In the genomic region with DNA sequence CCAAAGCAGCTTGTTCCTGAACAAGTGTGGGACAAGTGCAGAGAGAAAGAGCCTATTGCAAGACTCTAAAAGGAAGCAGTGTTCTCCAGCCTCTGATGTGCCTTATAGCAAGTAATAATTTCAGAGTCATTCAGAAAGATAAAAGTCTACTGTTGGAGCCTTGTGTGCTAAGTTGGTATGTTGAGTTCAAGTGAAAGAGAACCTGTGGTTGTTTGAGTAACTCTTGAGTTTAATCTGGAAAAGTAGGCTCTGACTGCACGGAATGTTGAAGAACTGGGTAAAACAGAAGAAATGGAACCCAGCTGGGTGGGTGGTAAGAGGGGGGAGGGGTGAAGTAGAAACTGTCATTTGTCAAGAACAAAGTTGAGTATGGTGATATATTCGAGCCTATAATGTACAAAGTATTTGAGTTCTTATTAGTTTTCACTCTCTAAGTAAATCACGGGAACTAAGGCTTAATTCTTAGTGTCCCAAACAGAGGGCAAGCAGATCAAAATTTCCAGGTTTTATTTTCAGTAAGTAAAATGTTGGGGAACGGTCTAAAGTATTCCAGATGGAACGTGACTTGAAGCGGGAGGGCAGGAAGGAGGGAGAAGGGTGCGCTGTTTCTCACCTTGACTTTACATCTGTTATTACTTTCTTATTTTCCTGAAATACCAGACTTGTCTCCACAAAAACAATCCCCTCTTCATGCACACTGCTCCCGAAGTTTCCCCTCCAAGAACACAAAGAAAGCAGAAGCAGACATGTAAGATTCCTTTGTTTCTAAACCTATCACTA, we compare ENCODE assay signal across 18 mouse cellular contexts.
A peak's percentile ranks its signal among the peaks of the same experiment; 100 is the strongest.
DNase-seq lines count a peak whose midpoint lies in the region; ATAC-seq and TF ChIP-seq lines count a peak whose summit lies in the region.
"Had no signal": no experiment of that assay in that cellular context is flagged by ENCODE, and none has a peak within 500 bp of the region (broad histone marks: within the 10 kb centered on the region; RNA-seq: fewer than 3 reads in every experiment).

No protein-coding gene starts in this region.

- TF ChIP-seq POLR2A in lung, adult 2 months (IDR thresholded peaks at IDR 0.05; ENCODE audit: borderline replicate concordance, extremely low read depth, low read depth, low read length), result no peak

- no peak overlapping the region for H3K4me2 ChIP-seq in lung, embryonic 14.5 days
- no peak overlapping the region for H3K4me2 ChIP-seq in embryonic facial prominence, embryonic 11.5 days (ENCODE audit: low read depth, low read length)
- H3K4me2 ChIP-seq: forebrain, embryonic 13.5 days; heart, embryonic 13.5 days; hindbrain, embryonic 14.5 days; liver, embryonic 11.5 days; stomach, embryonic 15.5 days had no signal

- H3K4me1 ChIP-seq in lung, embryonic 14.5 days (ENCODE audit: insufficient read depth), result no peaks in the 10 kb centered on the region
- no peaks in the 10 kb centered on the region for H3K4me1 ChIP-seq in lung, adult 2 months (ENCODE audit: control insufficient read depth, insufficient read depth, low read length)
- no peaks in the 10 kb centered on the region for H3K4me1 ChIP-seq in embryonic facial prominence, embryonic 11.5 days (ENCODE audit: control insufficient read depth, insufficient read depth, low read length)
- peaks cover 26% of the 10 kb centered on the region for H3K4me1 ChIP-seq in limb, embryonic 10.5 days
- H3K4me1 ChIP-seq: forebrain, embryonic 13.5 days had no signal

- H3K4me3 ChIP-seq in lung, embryonic 14.5 days (ENCODE audit: low read depth, low read length), result no peak overlapping the region
- no peak overlapping the region for H3K4me3 ChIP-seq in lung, adult 2 months (replicated peaks; ENCODE audit: extremely low read depth, low read depth, low read length)
- no peak overlapping the region for H3K4me3 ChIP-seq in embryonic facial prominence, embryonic 11.5 days (ENCODE audit: low read depth, low read length)
- no peak overlapping the region for H3K4me3 ChIP-seq in limb, embryonic 10.5 days
- H3K4me3 ChIP-seq in macrophage (ENCODE audit: inconsistent target), result no peak overlapping the region
- H3K4me3 ChIP-seq: erythroblast, embryonic 14.5 days; forebrain, embryonic 13.5 days; heart, adult 2 months; heart, embryonic 13.5 days; left cerebral cortex, adult 2 months; stomach, embryonic 15.5 days had no signal

- H3K36me3 ChIP-seq in lung, embryonic 14.5 days (ENCODE audit: insufficient read depth), result no peaks in the 10 kb centered on the region
- H3K36me3 ChIP-seq in embryonic facial prominence, embryonic 11.5 days (replicated peaks; ENCODE audit: control insufficient read depth, insufficient read depth, low read depth, low read length), result no peaks in the 10 kb centered on the region
- no peaks in the 10 kb centered on the region for H3K36me3 ChIP-seq in limb, embryonic 10.5 days
- H3K36me3 ChIP-seq in macrophage (ENCODE audit: inconsistent target), result no peaks in the 10 kb centered on the region
- H3K36me3 ChIP-seq: heart, embryonic 13.5 days; stomach, embryonic 15.5 days had no signal

- 0 out of 2 replicates have a peak, but pooled peaks have one; percentile 24 for ATAC-seq in lung, embryonic 14.5 days (ENCODE audit: insufficient read depth)
- ATAC-seq in embryonic facial prominence, embryonic 11.5 days (replicated peaks; ENCODE audit: insufficient number of reproducible peaks, low FRiP score, low TSS enrichment, low read depth), result no peak
- ATAC-seq: forebrain, embryonic 13.5 days; inflammation-experienced regulatory T-cells, adult 6 months; Patski had no signal

- no peak overlapping the region for H3K9ac ChIP-seq in lung, embryonic 14.5 days
- H3K9ac ChIP-seq in embryonic facial prominence, embryonic 11.5 days (replicated peaks; ENCODE audit: low read length), result no peak overlapping the region
- H3K9ac ChIP-seq: forebrain, embryonic 13.5 days; heart, embryonic 13.5 days; hindbrain, embryonic 14.5 days; stomach, embryonic 15.5 days had no signal

- no peak for DNase-seq in lung, embryonic 14.5 days
- no peak for DNase-seq in lung, adult 2 months
- peak; percentile 57 for DNase-seq in embryonic facial prominence, embryonic 11.5 days (ENCODE audit: low spot score)
- no peak for DNase-seq in limb, embryonic 10.5 days (ENCODE audit: low spot score)
- DNase-seq in spleen, adult 18-20 months, result no peak
- no peak for DNase-seq in urinary bladder, postnatal 14 days (ENCODE audit: low spot score)
- DNase-seq: gastrocnemius, postnatal 25 days had no signal

- no peak for TF ChIP-seq CTCF in lung, embryonic 14.5 days (IDR thresholded peaks at IDR 0.05; ENCODE audit: low read depth)
- TF ChIP-seq CTCF in lung, adult 2 months (IDR thresholded peaks at IDR 0.05; ENCODE audit: insufficient read depth, low read length), result no peak

- H3K27ac ChIP-seq in lung, embryonic 14.5 days (ENCODE audit: low read depth), result peak overlapping the region; percentile 44; the same call in 1 of the 2 replicates
- H3K27ac ChIP-seq in embryonic facial prominence, embryonic 11.5 days (replicated peaks; ENCODE audit: low read depth, low read length), result peak overlapping the region; percentile 10; the same call in 1 of the 2 replicates
- peak overlapping the region; percentile 84 for H3K27ac ChIP-seq in limb, embryonic 10.5 days
- H3K27ac ChIP-seq in macrophage, result peak overlapping the region; percentile 12; the same call in 1 of the 2 replicates
- H3K27ac ChIP-seq: forebrain, embryonic 13.5 days; heart, adult 2 months; heart, embryonic 13.5 days; hindbrain, embryonic 14.5 days; left cerebral cortex, adult 2 months; stomach, embryonic 15.5 days had no signal

- WGBS in lung, embryonic 14.5 days, result 54% methylated on average over 8 of the region's 8 CpGs
- 66% methylated on average over 8 of the region's 8 CpGs for WGBS in lung, adult 2 months
- WGBS in embryonic facial prominence, embryonic 11.5 days, result 40% methylated on average over 8 of the region's 8 CpGs
- WGBS in limb, embryonic 10.5 days, result 57% methylated on average over 8 of the region's 8 CpGs
- 90% methylated on average over 8 of the region's 8 CpGs for WGBS in macrophage (ENCODE audit: missing documents)

- no peaks in the 10 kb centered on the region for H3K79me2 ChIP-seq in macrophage (ENCODE audit: inconsistent target)

- H3K27me3 ChIP-seq in lung, embryonic 14.5 days (ENCODE audit: insufficient read depth, low read length), result no peaks in the 10 kb centered on the region
- H3K27me3 ChIP-seq in embryonic facial prominence, embryonic 11.5 days (ENCODE audit: control insufficient read depth, insufficient read depth, low read length), result no peaks in the 10 kb centered on the region
- no peaks in the 10 kb centered on the region for H3K27me3 ChIP-seq in limb, embryonic 10.5 days (ENCODE audit: low read depth, poor library complexity, severe bottlenecking)
- H3K27me3 ChIP-seq: forebrain, embryonic 13.5 days; heart, embryonic 13.5 days; Patski; stomach, embryonic 15.5 days had no signal

- no peaks in the 10 kb centered on the region for H3K9me3 ChIP-seq in lung, embryonic 14.5 days (ENCODE audit: low read depth, low read length)
- no peaks in the 10 kb centered on the region for H3K9me3 ChIP-seq in embryonic facial prominence, embryonic 11.5 days (replicated peaks; ENCODE audit: control insufficient read depth, low read length)
- H3K9me3 ChIP-seq in limb, embryonic 10.5 days (replicated peaks), result no peaks in the 10 kb centered on the region
- H3K9me3 ChIP-seq: forebrain, embryonic 13.5 days; heart, embryonic 13.5 days; stomach, embryonic 15.5 days had no signal

Comparison
In these comparisons a context has a peak if more than half of its experiments do, and no peak if none do; other contexts are left out.
1. H3K27ac ChIP-seq: peak in every context shown above with its lines; median percentile 84 in limb, embryonic 10.5 days; 44 in lung, embryonic 14.5 days; 12 in macrophage; 10 in embryonic facial prominence, embryonic 11.5 days.